Mouse (Mus musculus): ENCODE measurements around the gene Myl10.
"Not testable (repeated sequence)": the region's sequence is repeated elsewhere in the genome, so short reads cannot be mapped to it uniquely, and the experiment has no call there.

Myl10 gene

DNA sequence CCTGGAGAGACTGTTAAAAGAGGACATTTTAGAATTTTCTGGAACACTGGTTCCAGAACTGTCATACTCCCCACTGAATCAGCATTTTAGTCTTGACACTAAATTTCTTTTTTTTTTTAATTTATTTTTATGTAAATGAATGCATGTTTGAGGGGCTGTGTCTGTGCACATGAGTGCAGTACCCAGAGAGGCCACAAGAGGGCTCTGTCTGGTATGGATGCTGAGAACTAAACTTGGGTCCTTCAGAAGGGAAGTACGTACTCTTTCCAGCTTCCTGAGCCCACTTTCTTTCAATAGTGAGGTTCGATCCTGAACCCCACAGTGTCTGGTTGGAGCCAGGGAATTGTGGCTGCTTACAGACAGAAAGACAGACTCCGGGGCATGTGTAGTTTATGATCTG is 12.6 kb downstream of the Myl10 start:
- DNase-seq (ENCODE audit: low spot score in 2 of 2) = no peak

DNA sequence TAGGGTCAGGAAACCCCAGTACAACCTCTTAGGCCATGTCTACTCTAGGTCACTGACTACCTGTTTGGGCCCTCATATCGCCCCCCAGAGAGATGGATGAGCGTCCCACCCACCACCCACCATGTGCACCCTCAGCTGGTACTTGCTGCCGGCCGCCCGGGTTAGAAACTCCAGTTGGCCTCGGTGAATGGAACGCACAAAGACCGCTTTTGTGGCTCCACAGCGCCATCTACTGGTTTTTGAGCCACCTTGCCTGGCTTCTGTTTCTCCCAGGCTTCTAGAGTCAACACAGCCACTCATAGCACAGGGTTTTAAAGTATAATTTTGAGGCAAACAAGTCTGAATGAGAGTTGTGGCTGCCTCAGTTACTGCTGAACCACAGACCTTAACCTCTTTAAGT is 13.9 kb downstream of the Myl10 start:
- peak; percentile 42 to 45 for DNase-seq (ENCODE audit: low spot score in 2 of 2)

DNA sequence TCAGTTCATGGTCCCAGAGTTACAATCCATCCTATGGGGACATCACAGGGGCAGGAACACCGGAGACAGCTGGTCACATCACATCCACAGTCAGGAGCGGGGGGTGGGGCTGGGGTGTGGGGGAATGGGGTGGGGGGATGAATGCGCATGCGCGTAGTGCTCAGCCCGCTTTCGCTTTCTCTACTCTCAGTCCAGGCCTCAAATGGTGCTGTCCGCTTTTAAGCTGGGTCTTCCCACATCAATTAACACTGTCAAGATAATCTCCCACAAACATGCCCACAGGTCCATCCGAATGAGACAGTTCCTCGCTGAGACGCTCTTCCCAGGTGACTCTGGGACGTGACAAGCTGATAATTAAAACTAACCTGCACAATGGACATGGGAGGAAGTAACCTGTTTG is 15.2 kb downstream of the Myl10 start:
- DNase-seq (ENCODE audit: low spot score in 2 of 2) = no peak

DNA sequence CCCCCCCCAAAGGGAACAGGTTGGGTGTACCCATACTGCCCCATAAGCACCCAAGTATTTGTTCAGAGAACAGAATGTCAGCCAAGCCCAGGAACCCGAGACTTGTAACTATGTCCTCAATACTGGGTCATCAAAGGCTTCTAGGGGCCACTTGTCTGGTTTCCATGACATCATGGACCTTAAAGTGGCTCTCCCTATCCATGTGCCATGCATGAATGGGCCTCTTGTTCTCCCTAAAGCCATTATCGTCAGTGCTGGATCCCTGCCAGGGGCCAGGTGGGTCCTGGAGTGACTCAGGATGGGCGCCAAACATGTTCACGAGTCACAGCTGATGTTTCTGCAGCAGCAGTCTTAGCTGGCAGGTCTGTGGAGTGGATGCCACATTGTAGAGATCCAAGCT is 17.8 kb downstream of the Myl10 start:
- DNase-seq (ENCODE audit: low spot score in 2 of 2) = no peak

DNA sequence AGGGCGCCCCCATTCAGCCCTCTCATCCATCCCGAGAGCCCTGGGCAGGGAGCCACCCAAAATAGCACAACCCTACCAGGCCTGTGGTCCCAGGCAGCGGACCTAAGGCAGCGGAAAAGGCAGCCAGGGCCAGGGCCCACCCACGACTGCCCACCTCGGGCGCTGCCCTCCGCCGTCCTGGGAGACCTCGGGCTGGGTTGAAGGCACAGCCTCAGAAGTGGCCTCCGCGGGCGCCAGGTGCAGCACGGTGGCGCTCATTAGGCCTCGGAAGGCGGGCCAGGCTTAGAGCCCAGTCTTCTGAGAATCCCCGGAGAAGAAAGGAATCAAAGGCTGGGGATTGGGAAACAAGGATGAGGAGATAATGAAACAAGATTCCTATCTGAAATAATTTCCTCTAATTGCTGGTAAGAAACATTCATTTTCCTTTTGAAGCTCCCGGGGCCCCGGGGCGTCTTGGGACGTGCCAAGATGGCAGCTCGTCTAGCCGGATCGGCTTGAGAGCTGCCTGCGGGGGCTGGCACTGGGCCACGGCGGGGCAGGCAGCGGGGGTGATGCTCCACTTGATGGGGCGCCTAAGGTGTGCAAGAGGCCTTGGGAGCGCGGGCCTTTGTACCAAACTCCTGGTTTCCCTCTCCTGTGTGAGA is 21.4 kb downstream of the Myl10 start:
- no peak for DNase-seq (ENCODE audit: low spot score in 2 of 2)

DNA sequence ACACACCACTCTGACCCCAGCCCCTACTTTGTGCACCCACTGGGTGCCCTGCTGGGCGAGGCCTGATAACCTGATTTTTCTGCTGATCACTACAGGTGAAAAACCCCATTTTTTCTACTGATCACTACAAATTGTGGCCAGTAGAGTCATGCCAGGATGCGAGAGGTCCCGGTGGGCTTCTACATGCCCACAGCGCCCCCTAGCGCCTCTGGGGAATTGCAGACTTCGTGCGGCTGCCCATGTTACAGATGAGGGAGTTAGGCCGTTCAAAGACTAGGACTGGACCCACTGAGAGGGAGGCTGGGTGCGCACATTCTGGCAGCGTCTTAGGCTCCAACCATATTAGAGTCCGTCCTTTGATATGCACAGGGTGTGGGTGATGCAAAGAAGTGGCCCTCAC is 21.9 kb downstream of the Myl10 start:
- no peak for DNase-seq (ENCODE audit: low spot score in 2 of 2)

DNA sequence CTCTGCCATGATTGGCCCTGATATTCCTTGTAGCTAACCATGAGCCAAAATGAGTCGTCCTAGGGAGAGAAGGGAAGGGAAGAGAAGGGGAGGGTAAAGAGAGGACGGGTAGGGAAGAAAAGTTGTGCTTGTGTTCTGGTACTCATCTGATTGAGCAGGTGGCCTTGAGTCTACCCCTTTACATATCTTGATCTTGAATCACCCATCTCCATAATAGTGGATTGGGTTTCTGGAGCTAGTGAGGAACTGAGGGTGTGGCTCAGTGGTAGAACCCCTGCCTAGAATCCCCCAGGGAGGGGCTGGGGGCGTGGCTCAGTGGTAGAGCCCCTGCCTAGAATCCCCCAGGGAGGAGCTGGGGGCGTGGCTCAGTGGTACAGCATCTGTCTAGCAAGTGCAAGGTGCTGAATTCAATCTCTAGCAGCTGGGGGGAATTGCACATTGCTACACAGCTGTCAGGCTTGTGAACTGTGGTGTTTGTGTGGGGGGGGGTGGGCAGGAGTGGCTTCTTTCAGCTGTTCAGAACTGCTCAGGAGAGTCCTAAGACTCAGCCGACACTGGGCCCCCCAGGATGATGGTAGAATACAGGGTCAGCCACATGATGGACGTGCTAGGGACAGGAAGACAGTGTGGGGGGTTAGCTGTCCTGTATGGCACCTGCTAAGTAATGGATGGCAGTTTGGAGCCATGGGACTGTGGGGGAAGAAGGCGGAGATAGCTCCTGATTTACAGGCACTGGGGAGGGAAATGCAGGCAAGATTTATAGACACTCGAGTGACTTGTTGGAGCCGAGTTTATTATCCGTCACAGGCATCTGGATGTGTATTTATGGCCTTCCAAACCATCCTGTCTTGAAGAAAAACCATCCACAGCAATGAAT is 24.0 kb downstream of the Myl10 start:
- DNase-seq (ENCODE audit: low spot score in 2 of 2) = no peak

DNA sequence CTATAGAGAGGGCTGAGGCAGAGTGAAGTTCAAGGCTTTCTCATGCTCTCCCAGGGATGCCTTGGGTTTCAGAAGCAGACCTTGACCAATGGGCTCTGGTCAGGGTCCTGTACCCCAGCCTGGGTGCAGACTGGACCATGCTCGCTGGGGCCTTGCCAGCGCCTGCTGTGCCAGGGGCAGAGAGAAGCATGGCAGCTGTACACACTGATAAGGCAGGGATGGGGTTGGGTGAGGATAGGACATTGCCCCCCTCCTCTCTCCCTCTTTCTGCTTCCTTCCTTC is 24.6 kb downstream of the Myl10 start:
- no peak for DNase-seq (ENCODE audit: low spot score in 2 of 2)

DNA sequence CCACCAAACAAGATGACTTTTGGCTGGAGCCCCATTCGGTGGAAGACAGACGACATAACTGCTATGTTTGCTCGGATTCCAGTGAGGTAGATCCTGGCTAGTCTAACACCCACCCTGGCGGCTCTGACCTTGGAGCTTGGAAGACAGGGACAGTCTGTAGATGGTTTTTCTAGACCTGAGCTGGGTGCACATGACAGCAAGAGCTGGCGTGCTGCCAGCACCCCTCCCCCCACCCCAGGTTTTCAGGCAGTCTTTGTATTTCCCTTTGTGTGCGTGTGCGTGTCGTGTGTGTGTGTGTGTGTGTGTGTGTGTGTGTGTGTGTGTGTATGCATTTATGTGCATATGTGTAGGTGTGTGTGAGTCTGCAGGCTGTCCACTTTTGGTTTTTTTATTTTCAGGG is 25.7 kb downstream of the Myl10 start:
- no peak for DNase-seq (ENCODE audit: low spot score in 2 of 2)

DNA sequence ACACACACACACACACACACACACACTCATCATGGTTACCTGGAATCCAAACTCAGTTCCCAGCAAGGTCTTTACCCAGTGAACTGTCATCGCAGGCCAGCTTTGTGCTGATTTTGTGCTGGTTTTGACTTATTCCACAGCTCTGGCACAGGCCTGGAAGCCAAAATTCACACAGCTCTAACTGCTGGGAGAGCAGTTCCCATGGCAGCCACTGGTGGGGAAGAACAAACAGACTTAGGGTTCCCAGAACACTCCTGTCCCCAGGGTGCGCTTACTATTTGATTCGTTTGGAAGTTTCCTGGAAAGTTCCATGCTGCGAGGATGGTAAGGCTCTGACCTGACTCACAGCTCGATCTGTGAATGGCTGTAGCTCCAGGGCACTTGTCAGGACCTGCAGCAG is 28.6 kb downstream of the Myl10 start:
- peak in 1 of 2 experiments; percentile 13 for DNase-seq (ENCODE audit: low spot score in 2 of 2)

DNA sequence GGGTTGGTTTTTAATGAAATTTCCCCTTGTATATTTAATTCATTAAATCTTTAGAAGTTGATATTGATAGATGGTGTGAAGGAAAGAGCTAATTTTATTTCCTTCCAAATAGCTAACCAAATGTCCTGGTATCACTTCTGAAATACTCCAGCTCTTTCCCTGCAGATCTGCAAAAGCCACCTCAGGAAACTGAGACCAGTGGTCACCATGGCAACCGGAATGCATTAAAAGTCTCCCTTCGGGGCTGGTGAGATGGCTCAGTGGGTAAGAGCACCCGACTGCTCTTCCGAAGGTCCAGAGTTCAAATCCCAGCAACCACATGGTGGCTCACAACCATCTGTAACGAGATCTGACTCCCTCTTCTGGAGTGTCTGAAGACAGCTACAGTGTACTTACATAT is 33.3 kb downstream of the Myl10 start:
- not testable (repeated sequence) for DNase-seq (ENCODE audit: low spot score in 2 of 2)

DNA sequence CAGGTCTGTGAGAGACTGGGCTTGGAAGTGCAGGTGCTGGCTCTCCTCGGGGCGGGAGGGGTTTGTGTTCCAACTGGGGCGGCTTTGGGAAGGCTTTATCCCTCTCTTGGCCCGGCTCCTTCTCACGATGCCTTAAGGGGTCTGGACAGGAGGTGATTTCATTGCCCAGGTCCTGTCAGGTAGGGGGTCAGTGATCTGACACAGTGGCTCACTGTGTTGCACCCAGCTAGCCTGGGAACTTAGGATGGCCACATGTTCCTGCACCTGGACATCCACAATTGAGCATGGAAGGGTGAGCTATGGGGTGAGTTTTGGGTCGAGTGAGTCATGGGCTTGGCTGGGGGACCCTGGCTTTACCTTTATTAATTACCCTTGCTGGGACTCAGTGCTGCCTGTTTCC is 46.0 kb downstream of the Myl10 start:
- DNase-seq (ENCODE audit: low spot score in 2 of 2) = no peak

DNA sequence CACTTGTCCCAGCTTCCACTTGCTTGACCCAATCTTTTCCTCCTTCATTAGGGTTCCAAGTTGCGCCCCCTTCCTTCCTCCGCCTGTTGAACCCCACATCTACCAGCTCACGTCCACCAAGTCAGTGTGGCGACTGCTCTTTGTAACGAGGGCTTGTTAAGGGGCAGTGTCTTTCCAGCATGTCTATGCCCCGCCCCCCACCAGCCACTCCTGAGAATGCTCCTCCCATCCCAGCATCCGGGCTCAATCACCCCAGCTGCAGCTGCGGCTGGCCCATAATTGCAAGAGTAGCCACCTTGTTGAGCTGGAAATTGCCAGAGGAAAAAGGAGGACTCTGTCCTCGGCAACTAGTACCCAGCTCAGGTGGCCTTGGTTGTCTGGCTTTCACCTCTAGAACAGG is 53.6 kb downstream of the Myl10 start:
- no peak for DNase-seq (ENCODE audit: low spot score in 2 of 2)

All from urinary bladder, adult 18-20 months (tissue).